Comparison of ENCODE assay signal across 8 mouse cellular contexts in genomic region chr2:144555286-144555819, GRCm38 (mm10). TPM values are rescaled to one million over a fixed set of nuclear protein-coding genes. Genes with fewer than 3 reads are reported as not detected.
DNase-seq lines count a peak whose midpoint lies in the region; ATAC-seq and TF ChIP-seq lines count a peak whose summit lies in the region.

No protein-coding gene starts in this region.

- no peaks in the 10 kb centered on the region for H3K9me3 ChIP-seq in lung, embryonic 16.5 days (ENCODE audit: control insufficient read depth, low read length)
- no peaks in the 10 kb centered on the region for H3K9me3 ChIP-seq in embryonic facial prominence, embryonic 11.5 days (replicated peaks; ENCODE audit: control insufficient read depth, low read length)
- no peaks in the 10 kb centered on the region for H3K9me3 ChIP-seq in hindbrain, postnatal 0 days (ENCODE audit: low read length)
- no peaks in the 10 kb centered on the region for H3K9me3 ChIP-seq in midbrain, embryonic 11.5 days (ENCODE audit: control insufficient read depth, low read length)

- H3K36me3 ChIP-seq in lung, embryonic 16.5 days (ENCODE audit: control insufficient read depth, insufficient read depth, low read length): no peaks in the 10 kb centered on the region
- H3K36me3 ChIP-seq in embryonic facial prominence, embryonic 11.5 days (replicated peaks; ENCODE audit: control insufficient read depth, insufficient read depth, low read depth, low read length): no peaks in the 10 kb centered on the region
- no peaks in the 10 kb centered on the region for H3K36me3 ChIP-seq in hindbrain, postnatal 0 days (ENCODE audit: insufficient read depth, low read length)
- H3K36me3 ChIP-seq in midbrain, embryonic 11.5 days (ENCODE audit: control insufficient read depth, insufficient read depth, low read length): peaks cover 4% of the 10 kb centered on the region; the same call in 1 of the 2 replicates

- H3K4me3 ChIP-seq in lung, embryonic 16.5 days (ENCODE audit: low read length): peak overlapping the region; percentile 90
- peak overlapping the region; percentile 75 for H3K4me3 ChIP-seq in embryonic facial prominence, embryonic 11.5 days (ENCODE audit: low read depth, low read length)
- H3K4me3 ChIP-seq in hindbrain, postnatal 0 days (ENCODE audit: low read length): peak overlapping the region; percentile 83
- H3K4me3 ChIP-seq in midbrain, embryonic 11.5 days (ENCODE audit: low read depth, low read length): peak overlapping the region; percentile 74

- H3K27ac ChIP-seq in lung, embryonic 16.5 days (ENCODE audit: low read length): peak overlapping the region; percentile 97
- peak overlapping the region; percentile 78 for H3K27ac ChIP-seq in embryonic facial prominence, embryonic 11.5 days (replicated peaks; ENCODE audit: low read depth, low read length)
- H3K27ac ChIP-seq in hindbrain, postnatal 0 days: peak overlapping the region; percentile 90
- peak overlapping the region; percentile 81 for H3K27ac ChIP-seq in midbrain, embryonic 11.5 days (ENCODE audit: low read depth, low read length)

- H3K4me2 ChIP-seq in lung, embryonic 16.5 days (ENCODE audit: low read depth, low read length): peak overlapping the region; percentile 49
- peak overlapping the region; percentile 61 for H3K4me2 ChIP-seq in embryonic facial prominence, embryonic 11.5 days (ENCODE audit: low read depth, low read length)
- H3K4me2 ChIP-seq in hindbrain, postnatal 0 days (ENCODE audit: low read depth, low read length): peak overlapping the region; percentile 81
- peak overlapping the region; percentile 64 for H3K4me2 ChIP-seq in midbrain, embryonic 11.5 days

- H3K9ac ChIP-seq in lung, embryonic 16.5 days (ENCODE audit: low read length): peak overlapping the region; percentile 67
- peak overlapping the region; percentile 77 for H3K9ac ChIP-seq in embryonic facial prominence, embryonic 11.5 days (replicated peaks; ENCODE audit: low read length)
- peak overlapping the region; percentile 58 for H3K9ac ChIP-seq in hindbrain, postnatal 0 days (replicated peaks; ENCODE audit: low read length)
- H3K9ac ChIP-seq in midbrain, embryonic 11.5 days (ENCODE audit: low read length): peak overlapping the region; percentile 73

- DNase-seq in lung, postnatal 4 days: no peak
- DNase-seq in embryonic facial prominence, embryonic 11.5 days (ENCODE audit: low spot score): peak; percentile 41
- DNase-seq in hindbrain, postnatal 0 days (ENCODE audit: low spot score): peak; percentile 5
- DNase-seq in midbrain, embryonic 11.5 days (ENCODE audit: low spot score, missing footprints): peak; percentile 96
- no peak for DNase-seq in frontal cortex, postnatal 14 days (ENCODE audit: low spot score in 2 of 2)
- DNase-seq in urinary bladder, postnatal 10 days (ENCODE audit: low spot score): no peak
- no peak for DNase-seq in MN1 (ENCODE audit: low spot score)

- peaks cover 10% of the 10 kb centered on the region for H3K4me1 ChIP-seq in lung, embryonic 16.5 days (replicated peaks; ENCODE audit: control insufficient read depth, insufficient read depth, low read length)
- peaks cover 3% of the 10 kb centered on the region; the same call in 1 of the 2 replicates for H3K4me1 ChIP-seq in embryonic facial prominence, embryonic 11.5 days (ENCODE audit: control insufficient read depth, insufficient read depth, low read length)
- peaks cover 6% of the 10 kb centered on the region for H3K4me1 ChIP-seq in hindbrain, postnatal 0 days (ENCODE audit: insufficient read depth, low read length)
- peaks cover 5% of the 10 kb centered on the region; the same call in 1 of the 2 replicates for H3K4me1 ChIP-seq in midbrain, embryonic 11.5 days (ENCODE audit: control insufficient read depth, insufficient read depth, low read length)

- under 1% methylated on average over 14 of the region's 14 CpGs for WGBS in lung, embryonic 16.5 days
- WGBS in embryonic facial prominence, embryonic 11.5 days: 3% methylated on average over 14 of the region's 14 CpGs
- WGBS in hindbrain, postnatal 0 days: 2% methylated on average over 14 of the region's 14 CpGs
- under 1% methylated on average over 14 of the region's 14 CpGs for WGBS in midbrain, embryonic 11.5 days

- peak; percentile 21 for ATAC-seq in lung, embryonic 16.5 days (ENCODE audit: low read depth)
- 0 out of 2 replicates have a peak, but pooled peaks have one; percentile 1 for ATAC-seq in embryonic facial prominence, embryonic 11.5 days (replicated peaks; ENCODE audit: insufficient number of reproducible peaks, low FRiP score, low TSS enrichment, low read depth)
- ATAC-seq in hindbrain, postnatal 0 days: no peak
- no peak for ATAC-seq in midbrain, embryonic 11.5 days (ENCODE audit: low FRiP score)

- TF ChIP-seq CTCF in hindbrain, postnatal 0 days (IDR thresholded peaks at IDR 0.05; ENCODE audit: low read depth): no peak

- H3K27me3 ChIP-seq in lung, embryonic 16.5 days (ENCODE audit: control insufficient read depth, insufficient read depth, low read depth, low read length): no peaks in the 10 kb centered on the region
- no peaks in the 10 kb centered on the region for H3K27me3 ChIP-seq in embryonic facial prominence, embryonic 11.5 days (ENCODE audit: control insufficient read depth, insufficient read depth, low read length)
- H3K27me3 ChIP-seq in hindbrain, postnatal 0 days (ENCODE audit: insufficient read depth, low read length): no peaks in the 10 kb centered on the region
- H3K27me3 ChIP-seq in midbrain, embryonic 11.5 days (ENCODE audit: control insufficient read depth, insufficient read depth, low read length): no peaks in the 10 kb centered on the region

RNA-seq across cellular contexts. Expression of gene Sec23b, which starts 0.7 kb away (rescaled TPM):
- 96.7 and 102 TPM in 2 replicates for polyA plus RNA-seq in lung, embryonic 16.5 days (2015; fragmentation: Nextera tagmentation; extraction: Ambion mirVana)
- 103 and 105 TPM in 2 replicates for polyA plus RNA-seq in embryonic facial prominence, embryonic 11.5 days (2014; fragmentation: Nextera tagmentation; extraction: Ambion mirVana)
- 73.3 and 85.9 TPM in 2 replicates for total RNA-seq in hindbrain, postnatal 0 days (2014; rRNA removed)
- polyA plus RNA-seq in hindbrain, postnatal 0 days (2015; fragmentation: Nextera tagmentation; extraction: Ambion mirVana): 61.5 and 64.9 TPM in 2 replicates
- 123 and 124 TPM in 2 replicates for polyA plus RNA-seq in midbrain, embryonic 11.5 days (2014; fragmentation: Nextera tagmentation; extraction: Ambion mirVana)

RNA-seq across cellular contexts. Expression of gene Rbbp9, which starts 4.7 kb away (rescaled TPM):
- 65.3 and 65.6 TPM in 2 replicates for polyA plus RNA-seq in lung, embryonic 16.5 days (2015; fragmentation: Nextera tagmentation; extraction: Ambion mirVana)
- 79.1 and 84.1 TPM in 2 replicates for polyA plus RNA-seq in embryonic facial prominence, embryonic 11.5 days (2014; fragmentation: Nextera tagmentation; extraction: Ambion mirVana)
- 15.8 and 16.7 TPM in 2 replicates for total RNA-seq in hindbrain, postnatal 0 days (2014; rRNA removed)
- polyA plus RNA-seq in hindbrain, postnatal 0 days (2015; fragmentation: Nextera tagmentation; extraction: Ambion mirVana): 35.2 and 38.2 TPM in 2 replicates
- polyA plus RNA-seq in midbrain, embryonic 11.5 days (2014; fragmentation: Nextera tagmentation; extraction: Ambion mirVana): 75.9 and 78.0 TPM in 2 replicates

RNA-seq across cellular contexts. Expression of gene Polr3f, which starts 27.8 kb away (rescaled TPM):
- polyA plus RNA-seq in lung, embryonic 16.5 days (2015; fragmentation: Nextera tagmentation; extraction: Ambion mirVana): 25.1 and 25.3 TPM in 2 replicates
- 28.0 and 30.0 TPM in 2 replicates for polyA plus RNA-seq in embryonic facial prominence, embryonic 11.5 days (2014; fragmentation: Nextera tagmentation; extraction: Ambion mirVana)
- total RNA-seq in hindbrain, postnatal 0 days (2014; rRNA removed): 19.0 and 23.5 TPM in 2 replicates
- 24.9 and 25.7 TPM in 2 replicates for polyA plus RNA-seq in hindbrain, postnatal 0 days (2015; fragmentation: Nextera tagmentation; extraction: Ambion mirVana)
- polyA plus RNA-seq in midbrain, embryonic 11.5 days (2014; fragmentation: Nextera tagmentation; extraction: Ambion mirVana): 30.3 and 33.2 TPM in 2 replicates

RNA-seq across cellular contexts. Expression of gene Dzank1, which starts 28.1 kb away (rescaled TPM):
- 1.3 and 2.1 TPM in 2 replicates for polyA plus RNA-seq in lung, embryonic 16.5 days (2015; fragmentation: Nextera tagmentation; extraction: Ambion mirVana)
- polyA plus RNA-seq in embryonic facial prominence, embryonic 11.5 days (2014; fragmentation: Nextera tagmentation; extraction: Ambion mirVana): 0.81 and 1.5 TPM in 2 replicates
- 29.1 and 30.7 TPM in 2 replicates for total RNA-seq in hindbrain, postnatal 0 days (2014; rRNA removed)
- 22.7 and 24.2 TPM in 2 replicates for polyA plus RNA-seq in hindbrain, postnatal 0 days (2015; fragmentation: Nextera tagmentation; extraction: Ambion mirVana)
- polyA plus RNA-seq in midbrain, embryonic 11.5 days (2014; fragmentation: Nextera tagmentation; extraction: Ambion mirVana): 3.0 and 3.4 TPM in 2 replicates

RNA-seq across cellular contexts. Expression of gene Smim26, which starts 38.5 kb away (rescaled TPM):
- polyA plus RNA-seq in lung, embryonic 16.5 days (2015; fragmentation: Nextera tagmentation; extraction: Ambion mirVana): 32.4 and 33.8 TPM in 2 replicates
- 38.8 and 44.2 TPM in 2 replicates for polyA plus RNA-seq in embryonic facial prominence, embryonic 11.5 days (2014; fragmentation: Nextera tagmentation; extraction: Ambion mirVana)
- total RNA-seq in hindbrain, postnatal 0 days (2014; rRNA removed): 18.9 and 21.7 TPM in 2 replicates
- polyA plus RNA-seq in hindbrain, postnatal 0 days (2015; fragmentation: Nextera tagmentation; extraction: Ambion mirVana): 72.7 and 75.9 TPM in 2 replicates
- polyA plus RNA-seq in midbrain, embryonic 11.5 days (2014; fragmentation: Nextera tagmentation; extraction: Ambion mirVana): 42.7 and 44.5 TPM in 2 replicates

Comparison
In these comparisons a context has a peak if more than half of its experiments do, and no peak if none do; other contexts are left out.
1. ATAC-seq: peak in lung, embryonic 16.5 days (single experiment) and embryonic facial prominence, embryonic 11.5 days (single experiment); none in hindbrain, postnatal 0 days (single experiment) and midbrain, embryonic 11.5 days (single experiment).
2. DNase-seq: peak in embryonic facial prominence, embryonic 11.5 days (single experiment), hindbrain, postnatal 0 days (single experiment) and midbrain, embryonic 11.5 days (single experiment); none in lung, postnatal 4 days (0 of 2), frontal cortex, postnatal 14 days (0 of 2), urinary bladder, postnatal 10 days (single experiment) and MN1 (single experiment).
3. Peak in every context shown above with its lines, with median percentiles within 50 percentile points of each other: H3K27ac ChIP-seq, H3K4me2 ChIP-seq, H3K4me3 ChIP-seq and H3K9ac ChIP-seq.